19 mouse cellular contexts compared by ENCODE assay signal in the genomic region with DNA sequence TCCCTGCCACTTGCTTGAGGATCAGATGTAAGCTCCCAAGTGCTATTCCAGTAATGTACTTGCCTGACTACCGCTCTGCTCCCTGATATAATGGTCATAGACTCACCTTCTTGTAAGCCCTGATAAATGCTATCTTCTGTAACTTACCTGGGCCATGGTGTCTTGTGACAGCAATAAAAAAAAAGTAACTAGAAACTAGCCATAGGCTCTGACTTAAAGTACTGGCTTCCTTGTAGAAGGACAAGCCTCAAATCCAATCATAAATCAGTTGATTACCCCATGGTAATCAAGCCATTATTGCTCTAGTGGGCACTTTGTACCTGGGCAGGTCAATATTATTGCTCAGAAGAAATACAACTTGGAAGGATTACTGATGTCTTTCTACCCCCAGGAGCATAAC.
"Had no signal": no experiment of that assay in that cellular context is flagged by ENCODE, and none has a peak within 500 bp of the region (broad histone marks: within the 10 kb centered on the region; RNA-seq: fewer than 3 reads in every experiment).

No protein-coding gene starts in this region.

- H3K36me3 ChIP-seq: midbrain, embryonic 10.5 days; midbrain, embryonic 12.5 days; neural tube, embryonic 13.5 days; neural tube, embryonic 15.5 days; stomach, embryonic 15.5 days had no signal

- DNase-seq: lung, adult 18-20 months; lung, embryonic 14.5 days; lung, postnatal 10 days; lung, postnatal 4 days; midbrain, embryonic 14.5 days; retina, postnatal 1 day; right cerebral cortex, adult 18-20 months; right cerebral cortex, postnatal 25 days; right cerebral cortex, postnatal 4 days; thymus, adult 2 months; thymus, postnatal 25 days; thymus, postnatal 4 days had no signal

- H3K4me3 ChIP-seq: midbrain, embryonic 10.5 days; midbrain, embryonic 12.5 days; myocyte; neural tube, embryonic 13.5 days; neural tube, embryonic 15.5 days; stomach, embryonic 15.5 days had no signal

- H3K9ac ChIP-seq: lung, embryonic 14.5 days; midbrain, embryonic 12.5 days; neural tube, embryonic 13.5 days; neural tube, embryonic 15.5 days; stomach, embryonic 15.5 days had no signal

- H3K27me3 ChIP-seq: midbrain, embryonic 12.5 days; neural tube, embryonic 13.5 days; neural tube, embryonic 15.5 days; stomach, embryonic 15.5 days had no signal

- ATAC-seq: midbrain, embryonic 16.5 days had no signal

- H3K4me2 ChIP-seq: lung, embryonic 14.5 days; midbrain, embryonic 12.5 days; neural tube, embryonic 13.5 days; neural tube, embryonic 15.5 days; stomach, embryonic 15.5 days had no signal

- H3K4me1 ChIP-seq: midbrain, embryonic 10.5 days; midbrain, embryonic 12.5 days; neural tube, embryonic 13.5 days; neural tube, embryonic 15.5 days; stomach, embryonic 15.5 days had no signal

- H3K9me3 ChIP-seq: midbrain, embryonic 10.5 days; midbrain, embryonic 12.5 days; neural tube, embryonic 13.5 days; neural tube, embryonic 15.5 days; stomach, embryonic 15.5 days had no signal

- H3K27ac ChIP-seq: midbrain, embryonic 10.5 days; midbrain, embryonic 12.5 days; neural tube, embryonic 13.5 days; neural tube, embryonic 15.5 days; stomach, embryonic 15.5 days had no signal
